Mouse (Mus musculus) layer of hippocampus, adult 9-11 months (tissue): ENCODE results near the gene Ifna4.
A peak's percentile ranks its signal among the peaks of the same experiment; 100 is the strongest.
"Not testable (repeated sequence)": the region's sequence is repeated elsewhere in the genome, so short reads cannot be mapped to it uniquely, and the experiment has no call there.

ENCODE experiments used
- DNase-seq: peaks from one replicate; pipeline ENCODE4 v3.0.0; 2022

The Ifna4 gene

GRCm38 (mm10) chr4:88841438-88841911 is at the start of gene Ifna4:
Ifna4 (plus strand) TSS chr4:88841861.
- DNase-seq, result no peak

- peak; percentile 50 for DNase-seq
These were observed 47.6 kb upstream of the Ifna4 start, which contains the start of gene Gm13275 for GRCm38 (mm10) chr4:88793936-88794675. Gm13275 (plus strand) TSS chr4:88794487.

- DNase-seq, result not testable (repeated sequence)
These were observed 44.6 kb upstream of the Ifna4 start, which contains the start of gene Gm13279 for GRCm38 (mm10) chr4:88797097-88797496. Gm13279 (plus strand) TSS chr4:88797397.

- DNase-seq, result not testable (repeated sequence)
These were observed 42.3 kb upstream of the Ifna4 start, which contains the start of gene Gm13285 for GRCm38 (mm10) chr4:88799365-88799764. Gm13285 (plus strand) TSS chr4:88799665.

- DNase-seq, result not testable (repeated sequence)
These were observed 38.7 kb upstream of the Ifna4 start, which contains the start of gene Gm13287 for GRCm38 (mm10) chr4:88802954-88803353. Gm13287 (plus strand) TSS chr4:88803254.

- not testable (repeated sequence) for DNase-seq
These were observed 36.4 kb upstream of the Ifna4 start, which contains the start of gene Gm13288 for GRCm38 (mm10) chr4:88805231-88805630. Gm13288 (plus strand) TSS chr4:88805531.

- not testable (repeated sequence) for DNase-seq
These were observed 35.9 kb upstream of the Ifna4 start for GRCm38 (mm10) chr4:88805761-88806160.

- DNase-seq, result no peak
These were observed 25.7 kb upstream of the Ifna4 start, which contains the start of gene Ifna7 for GRCm38 (mm10) chr4:88815928-88816327. Ifna7 (plus strand) TSS chr4:88816228.

GRCm38 (mm10) chr4:88819659-88820058 is 22.0 kb upstream of the Ifna4 start, which contains the start of gene Ifna11:
Ifna11 (plus strand) TSS chr4:88819959.
- no peak for DNase-seq

GRCm38 (mm10) chr4:88822995-88823394 is 18.7 kb upstream of the Ifna4 start:
- no peak for DNase-seq

- DNase-seq, result not testable (repeated sequence)
These were observed 14.5 kb upstream of the Ifna4 start, which contains the start of gene Ifna6 for GRCm38 (mm10) chr4:88827116-88827515. Ifna6 (plus strand) TSS chr4:88827416.

GRCm38 (mm10) chr4:88830523-88830922 is 11.1 kb upstream of the Ifna4 start:
- no peak for DNase-seq

- not testable (repeated sequence) for DNase-seq
These were observed 6.4 kb upstream of the Ifna4 start, which contains the start of gene Ifna5 for GRCm38 (mm10) chr4:88835225-88835624. Ifna5 (plus strand) TSS chr4:88835525.

GRCm38 (mm10) chr4:88838828-88839227 is 2.8 kb upstream of the Ifna4 start:
- DNase-seq, result no peak

GRCm38 (mm10) chr4:88840058-88840457 is 1.6 kb upstream of the Ifna4 start:
- DNase-seq, result no peak

GRCm38 (mm10) chr4:88845334-88845733 is 3.7 kb downstream of the Ifna4 start:
- DNase-seq, result no peak

GRCm38 (mm10) chr4:88849698-88850097 is 8.0 kb downstream of the Ifna4 start, which contains the start of gene Ifna1:
Ifna1 (plus strand) TSS chr4:88850087.
- DNase-seq, result no peak

- DNase-seq, result no peak
These were observed 9.5 kb downstream of the Ifna4 start for GRCm38 (mm10) chr4:88851026-88851763.

- no peak for DNase-seq
These were observed 17.6 kb downstream of the Ifna4 start for GRCm38 (mm10) chr4:88859214-88859613.

- no peak for DNase-seq
These were observed 21.6 kb downstream of the Ifna4 start for GRCm38 (mm10) chr4:88863309-88863708.

- no peak for DNase-seq
These were observed 22.9 kb downstream of the Ifna4 start for GRCm38 (mm10) chr4:88864599-88864998.

GRCm38 (mm10) chr4:88865011-88865569 is 23.4 kb downstream of the Ifna4 start:
- DNase-seq, result no peak
